Mouse (Mus musculus) embryonic facial prominence, embryonic 15.5 days (tissue): Measurements from ENCODE around the gene Slc30a6. TPM values are rescaled to one million over a fixed set of nuclear protein-coding genes. Genes with fewer than 3 reads are reported as not detected.
"Not testable (repeated sequence)": the region's sequence is repeated elsewhere in the genome, so short reads cannot be mapped to it uniquely, and the experiment has no call there.

ENCODE experiments used
- ATAC-seq: fragments of 200-750 bp; cut with Nextera tagmentation; 2 replicates; pipeline ENCODE4 v1.8.0; 2017; ENCODE audit warnings: low read depth, moderate TSS enrichment; ENCODE audit not compliant: insufficient number of reproducible peaks, low FRiP score, low TSS enrichment
- H3K27ac ChIP-seq: fragments of 300-500 bp; sonication (generic); replicated peaks from 2 replicates; pipeline ENCODE4 v1.5.1; 2015; ENCODE audit warnings: mild to moderate bottlenecking, inconsistent platforms
- H3K27me3 ChIP-seq: fragments of 300-500 bp; sonication (generic); 2 replicates; pipeline ENCODE4 v1.6.1; 2015; ENCODE audit warnings: inconsistent platforms
- H3K36me3 ChIP-seq: fragments of 300-500 bp; sonication (generic); 2 replicates; pipeline ENCODE4 v1.6.1; 2015; ENCODE audit warnings: mild to moderate bottlenecking, inconsistent platforms
- H3K4me1 ChIP-seq: fragments of 300-500 bp; sonication (generic); 2 replicates; pipeline ENCODE4 v1.6.1; 2015; ENCODE audit warnings: inconsistent platforms
- H3K4me2 ChIP-seq: fragments of 300-500 bp; sonication (generic); replicated peaks from 2 replicates; pipeline ENCODE4 v1.6.1; 2015; ENCODE audit warnings: mild to moderate bottlenecking, inconsistent platforms
- H3K4me3 ChIP-seq: fragments of 300-500 bp; sonication (generic); replicated peaks from 2 replicates; pipeline ENCODE4 v1.5.1; 2015; ENCODE audit warnings: mild to moderate bottlenecking, inconsistent platforms
- H3K9ac ChIP-seq: fragments of 300-500 bp; sonication (generic); 2 replicates; pipeline ENCODE4 v1.6.1; 2015; ENCODE audit warnings: inconsistent platforms
- H3K9me3 ChIP-seq: fragments of 300-500 bp; sonication (generic); replicated peaks from 2 replicates; pipeline ENCODE4 v1.6.1; 2016; ENCODE audit warnings: inconsistent platforms
- WGBS: fragments of 180-500 bp; shearing (Covaris S2); methylation state at CpG from one replicate; pipeline ENCODE4 v1.1.7; 2015; 5-methylcytosine and 5-hydroxymethylcytosine counted together
- polyA plus RNA-seq: library from polyadenylated mRNA; unstranded; fragments of >200 nt; fragmentation: Nextera tagmentation; extraction: Ambion mirVana; gene quantifications from 2 replicates; pipeline ENCODE4 v1.2.1, GENCODE M21; 2015

Slc30a6 gene
- polyA plus RNA-seq, 1 experiment from 2014 or later = 38.9 TPM

- Histone ChIP-seq H3K9ac (no peak overlapping the region), H3K4me1 (no peaks in the 10 kb centered on the region), H3K27me3 (no peaks in the 10 kb centered on the region), H3K4me2 (no peak overlapping the region), H3K9me3 (no peaks in the 10 kb centered on the region), H3K4me3 (no peak overlapping the region), H3K36me3 (no peaks in the 10 kb centered on the region), H3K27ac (no peak overlapping the region)
- 88% methylated on average over 10 of the region's 10 CpGs for WGBS
- no peak for ATAC-seq
These were observed 54.4 kb downstream of the Slc30a6 start for GRCm38 (mm10) chr17:74449776-74450175.

GRCm38 (mm10) chr17:74453928-74454327 is 58.5 kb downstream of the Slc30a6 start:
- Histone ChIP-seq H3K4me2 (no peak overlapping the region), H3K4me1 (no peaks in the 10 kb centered on the region), H3K36me3 (no peaks in the 10 kb centered on the region), H3K27ac (no peak overlapping the region), H3K9ac (no peak overlapping the region), H3K9me3 (no peaks in the 10 kb centered on the region), H3K27me3 (no peaks in the 10 kb centered on the region), H3K4me3 (no peak overlapping the region)
- 75% methylated on average over 3 of the region's 3 CpGs for whole genome bisulfite sequencing
- ATAC-seq = no peak

GRCm38 (mm10) chr17:74454660-74455059 is 59.3 kb downstream of the Slc30a6 start:
- H3K9me3 ChIP-seq = no peaks in the 10 kb centered on the region
- no peaks in the 10 kb centered on the region for H3K36me3 ChIP-seq
- no peaks in the 10 kb centered on the region for H3K27me3 ChIP-seq
- no peak overlapping the region for H3K27ac ChIP-seq
- no peak overlapping the region for H3K4me2 ChIP-seq
- H3K9ac ChIP-seq = no peak overlapping the region
- H3K4me1 ChIP-seq = no peaks in the 10 kb centered on the region
- WGBS = 81% methylated on average over 1 of the region's 1 CpGs
- no peak for ATAC-seq
- H3K4me3 ChIP-seq = no peak overlapping the region

GRCm38 (mm10) chr17:74455426-74455825 is 60.0 kb downstream of the Slc30a6 start:
- WGBS = 91% methylated on average over 4 of the region's 4 CpGs
- H3K4me2 ChIP-seq = no peak overlapping the region

GRCm38 (mm10) chr17:74456825-74457224 is 61.4 kb downstream of the Slc30a6 start:
- no peak overlapping the region for H3K27ac ChIP-seq
- no peaks in the 10 kb centered on the region for H3K9me3 ChIP-seq
- H3K27me3 ChIP-seq = no peaks in the 10 kb centered on the region
- H3K36me3 ChIP-seq = no peaks in the 10 kb centered on the region
- H3K4me2 ChIP-seq = no peak overlapping the region
- H3K9ac ChIP-seq = no peak overlapping the region
- H3K4me3 ChIP-seq = no peak overlapping the region
- no peaks in the 10 kb centered on the region for H3K4me1 ChIP-seq
- 93% methylated on average over 5 of the region's 5 CpGs for WGBS
- ATAC-seq = no peak

More at GRCm38 (mm10) chr17:74455426-74455825, 60.0 kb downstream of the Slc30a6 start:
- Histone ChIP-seq H3K4me3 (no peak overlapping the region), H3K27ac (no peak overlapping the region), H3K27me3 (no peaks in the 10 kb centered on the region), H3K9ac (no peak overlapping the region), H3K4me1 (no peaks in the 10 kb centered on the region), H3K36me3 (no peaks in the 10 kb centered on the region), H3K9me3 (no peaks in the 10 kb centered on the region)
- no peak for ATAC-seq

- Histone ChIP-seq H3K27ac (no peak overlapping the region), H3K9me3 (no peaks in the 10 kb centered on the region), H3K36me3 (no peaks in the 10 kb centered on the region), H3K4me1 (no peaks in the 10 kb centered on the region), H3K27me3 (no peaks in the 10 kb centered on the region), H3K4me2 (no peak overlapping the region), H3K9ac (no peak overlapping the region), H3K4me3 (no peak overlapping the region)
- ATAC-seq = no peak
- WGBS = 74% methylated on average over 10 of the region's 10 CpGs
These were observed 62.7 kb downstream of the Slc30a6 start for GRCm38 (mm10) chr17:74457972-74458677.

- ATAC-seq = no peak
- no peaks in the 10 kb centered on the region for H3K9me3 ChIP-seq
- no peak within 1 kb of the TSS for H3K9ac ChIP-seq
- 40% methylated on average over 8 of the region's 8 CpGs for WGBS
- H3K27me3 ChIP-seq = no peaks in the 10 kb centered on the region
- H3K27ac ChIP-seq = no peak within 1 kb of the TSS
- H3K36me3 ChIP-seq = no peaks in the 10 kb centered on the region
- no peak within 1 kb of the TSS for H3K4me3 ChIP-seq
- no peak within 1 kb of the TSS for H3K4me2 ChIP-seq
- no peaks in the 10 kb centered on the region for H3K4me1 ChIP-seq
These were observed 63.5 kb downstream of the Slc30a6 start, which contains the start of gene Nlrc4 for GRCm38 (mm10) chr17:74458711-74459408. Gene Nlrc4 (minus strand): TSS chr17:74459142.

GRCm38 (mm10) chr17:74463510-74463909 is 68.1 kb downstream of the Slc30a6 start:
- H3K9ac ChIP-seq = no peak overlapping the region
- no peaks in the 10 kb centered on the region for H3K4me1 ChIP-seq
- no peaks in the 10 kb centered on the region for H3K36me3 ChIP-seq
- H3K27ac ChIP-seq = no peak overlapping the region
- H3K4me2 ChIP-seq = no peak overlapping the region
- no peak for ATAC-seq
- H3K4me3 ChIP-seq = no peak overlapping the region
- H3K9me3 ChIP-seq = no peaks in the 10 kb centered on the region
- no peaks in the 10 kb centered on the region for H3K27me3 ChIP-seq

GRCm38 (mm10) chr17:74467981-74468380 is 72.6 kb downstream of the Slc30a6 start:
- H3K4me1 ChIP-seq, H3K4me3 ChIP-seq, H3K9me3 ChIP-seq, H3K27ac ChIP-seq, H3K9ac ChIP-seq, ATAC-seq, H3K36me3 ChIP-seq, H3K27me3 ChIP-seq, H3K4me2 ChIP-seq: not testable (repeated sequence)
- WGBS = 85% methylated on average over 2 of the region's 2 CpGs

GRCm38 (mm10) chr17:74470133-74470532 is 74.7 kb downstream of the Slc30a6 start:
- H3K4me3 ChIP-seq, H3K4me1 ChIP-seq, H3K27me3 ChIP-seq, H3K4me2 ChIP-seq, H3K9ac ChIP-seq, H3K9me3 ChIP-seq, ATAC-seq, H3K27ac ChIP-seq, H3K36me3 ChIP-seq: not testable (repeated sequence)
- 78% methylated on average over 6 of the region's 6 CpGs for WGBS
